Mouse (Mus musculus) adipocyte (in vitro differentiated cells): Measurements from ENCODE around the gene Gm21953.
"Not testable (repeated sequence)": the region's sequence is repeated elsewhere in the genome, so short reads cannot be mapped to it uniquely, and the experiment has no call there.

Source experiments
- DNase-seq: peaks from one replicate; pipeline ENCODE4 v3.0.0-alpha.2; 2016; ENCODE audit warnings: low spot score

The Gm21953 gene

GRCm38 (mm10) chr4:42293967-42294366, at the start of gene Gm21953:
Gm21953 (plus strand) TSS chr4:42294267.
- not testable (repeated sequence) for DNase-seq

GRCm38 (mm10) chr4:42255467-42255866, 38.6 kb upstream of the Gm21953 start, which contains the start of gene Ccl21b:
Ccl21b (plus strand) TSS chr4:42255767.
- not testable (repeated sequence) for DNase-seq

GRCm38 (mm10) chr4:42318034-42318433, 24.0 kb downstream of the Gm21953 start, which contains the start of gene Fam205a3:
Fam205a3 (plus strand) TSS chr4:42318334.
- DNase-seq, result not testable (repeated sequence)
